Mouse (Mus musculus) retina, postnatal 7 days (tissue): ENCODE measurements around the gene Atp8a2.
"Not testable (repeated sequence)": the region's sequence is repeated elsewhere in the genome, so short reads cannot be mapped to it uniquely, and the experiment has no call there.

ENCODE experiments used
- DNase-seq: peaks from one replicate; pipeline ENCODE4 v3.0.0-alpha.2; 2012; ENCODE audit warnings: low read depth, low spot score

Atp8a2 gene

DNA sequence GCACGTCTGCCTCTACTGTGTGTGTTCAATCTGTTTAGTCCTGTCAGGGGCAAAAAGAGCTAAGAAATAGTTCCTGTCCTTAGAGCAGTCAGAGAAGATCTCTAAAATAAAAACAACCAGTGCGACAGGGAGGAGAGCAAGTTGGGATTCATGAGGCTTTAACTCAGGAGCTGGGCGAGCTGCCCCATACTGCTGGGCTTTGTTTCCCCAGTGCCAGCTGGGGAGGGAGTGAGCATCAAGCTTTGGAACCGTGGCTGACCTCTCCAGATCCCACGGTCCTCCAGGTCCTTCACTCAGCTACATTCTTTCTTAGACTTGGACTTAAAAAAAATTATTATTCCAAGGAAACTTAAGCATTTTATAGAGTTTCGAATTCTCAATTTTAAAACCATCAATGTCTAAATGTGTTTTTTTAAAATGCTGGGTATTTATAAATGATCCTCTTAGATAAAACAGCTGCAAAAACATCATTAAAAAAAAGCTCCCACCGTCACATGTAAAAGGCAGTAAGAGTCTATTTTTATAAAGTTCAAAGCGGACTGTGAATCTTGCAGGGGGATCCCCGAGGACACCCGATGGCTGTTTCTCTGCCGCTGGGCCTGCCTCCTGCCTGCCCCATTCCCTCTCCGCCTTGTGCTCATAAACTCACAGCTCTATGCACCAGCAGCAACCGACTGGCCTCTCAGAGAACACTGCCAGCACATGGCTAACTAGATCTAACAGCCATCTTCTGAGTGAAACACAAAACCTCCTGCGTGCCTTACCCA, 350.2 kb downstream of the Atp8a2 start:
- DNase-seq = no peak

DNA sequence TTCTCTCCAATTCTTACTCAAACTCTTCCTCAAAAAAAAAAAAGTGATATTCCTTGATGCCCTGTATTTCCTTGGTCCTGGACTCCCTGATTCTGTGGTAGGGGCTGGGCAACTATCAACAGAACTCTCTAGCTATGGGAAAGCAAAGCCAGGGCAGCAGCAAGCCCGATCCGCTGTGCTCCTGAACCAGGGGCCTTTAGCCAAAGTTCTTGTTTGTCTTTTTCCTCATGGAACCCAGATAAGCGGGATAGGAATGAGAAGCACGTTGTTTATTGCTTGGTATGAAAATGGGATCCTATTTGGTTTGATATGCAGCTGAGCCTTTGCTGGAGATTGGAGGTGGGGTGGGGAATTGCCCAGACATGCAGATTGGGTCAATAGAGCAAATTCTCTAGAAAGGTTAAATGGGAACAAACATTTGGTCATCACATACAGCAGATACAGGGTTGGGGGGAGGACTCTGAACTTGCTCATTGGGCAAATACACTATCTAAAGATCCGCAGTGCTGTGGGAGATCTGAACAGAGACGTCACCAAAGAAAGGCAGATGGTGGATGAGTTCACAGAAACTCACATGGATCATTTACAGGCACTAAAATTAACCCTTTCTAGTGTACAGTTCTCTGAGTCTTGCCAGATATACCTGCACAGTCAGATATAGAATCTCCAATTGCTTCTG, 353.6 kb downstream of the Atp8a2 start:
- DNase-seq = no peak

DNA sequence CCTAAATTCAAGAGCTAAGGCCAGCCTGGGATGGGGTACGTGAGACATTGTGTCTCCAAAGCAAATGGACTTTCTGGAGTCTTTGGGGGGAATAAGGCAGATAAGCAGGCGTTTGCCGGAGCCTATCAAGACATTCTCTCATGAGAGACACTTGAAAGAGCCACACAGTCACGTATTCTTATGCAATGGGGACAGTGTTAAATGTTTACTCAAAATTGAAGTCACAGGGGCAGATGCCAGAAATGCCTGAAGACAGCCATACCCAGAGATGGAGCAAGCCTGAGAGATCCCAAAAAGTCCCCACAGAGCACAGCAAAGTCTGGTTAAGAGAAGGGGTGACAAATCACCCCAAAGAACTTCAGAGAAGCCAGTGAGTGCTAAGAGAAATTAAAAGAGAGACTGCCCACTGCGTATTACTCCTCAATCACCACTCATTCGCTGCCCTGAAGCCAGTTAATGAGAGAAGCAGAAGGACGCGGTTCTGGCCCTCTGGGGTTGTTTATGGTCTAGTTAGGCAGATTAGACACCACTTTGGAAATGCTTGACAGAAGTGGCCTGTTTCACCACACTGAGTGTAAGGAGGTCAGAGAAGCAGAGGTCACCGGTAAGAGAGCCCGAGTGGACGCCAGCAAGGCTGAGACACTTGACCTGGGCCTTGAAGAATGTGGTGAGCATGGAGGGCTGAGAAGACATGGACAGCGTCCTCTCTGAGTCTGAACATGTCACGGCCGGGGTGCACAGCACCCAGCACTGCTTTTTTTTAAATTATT, 356.8 kb downstream of the Atp8a2 start:
- no peak for DNase-seq

DNA sequence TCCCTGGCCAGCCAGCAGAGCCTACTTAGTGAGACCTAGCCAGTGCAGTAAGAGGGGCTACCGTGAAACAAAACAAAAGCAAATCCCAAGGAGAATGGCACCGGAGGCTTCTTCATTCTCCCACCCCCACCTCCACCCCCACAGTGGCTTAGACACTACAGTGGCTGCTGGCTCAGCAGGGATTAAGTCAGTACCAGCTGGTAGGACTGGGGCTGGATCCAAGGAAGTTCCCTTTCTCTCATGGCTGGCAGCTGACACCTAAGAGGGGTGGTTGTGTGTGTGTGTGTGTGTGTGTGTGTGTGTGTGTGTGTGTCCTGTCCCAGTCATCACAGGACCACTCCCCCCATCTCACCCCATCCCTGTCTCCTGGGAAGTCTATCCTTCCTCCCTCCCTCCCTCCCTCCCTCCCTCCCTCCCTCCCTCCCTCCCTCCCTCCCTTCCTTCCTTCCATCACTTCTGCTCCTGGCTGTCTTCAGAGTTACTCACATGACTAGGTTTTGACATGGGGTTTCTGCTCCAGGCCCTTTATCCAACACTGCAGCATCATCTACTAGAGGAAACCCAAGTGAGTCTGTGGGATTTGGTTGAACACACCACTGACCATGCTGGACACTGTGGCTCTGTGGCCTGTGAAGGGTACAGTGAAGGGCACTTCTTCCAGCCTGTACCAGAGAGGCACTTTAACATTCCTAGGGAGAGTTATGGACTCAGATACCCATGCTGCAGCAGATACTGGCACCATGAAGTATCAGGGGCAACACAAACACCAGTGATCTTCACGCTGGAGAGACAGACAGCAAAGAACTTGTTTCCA, 358.3 kb downstream of the Atp8a2 start:
- DNase-seq = not testable (repeated sequence)

DNA sequence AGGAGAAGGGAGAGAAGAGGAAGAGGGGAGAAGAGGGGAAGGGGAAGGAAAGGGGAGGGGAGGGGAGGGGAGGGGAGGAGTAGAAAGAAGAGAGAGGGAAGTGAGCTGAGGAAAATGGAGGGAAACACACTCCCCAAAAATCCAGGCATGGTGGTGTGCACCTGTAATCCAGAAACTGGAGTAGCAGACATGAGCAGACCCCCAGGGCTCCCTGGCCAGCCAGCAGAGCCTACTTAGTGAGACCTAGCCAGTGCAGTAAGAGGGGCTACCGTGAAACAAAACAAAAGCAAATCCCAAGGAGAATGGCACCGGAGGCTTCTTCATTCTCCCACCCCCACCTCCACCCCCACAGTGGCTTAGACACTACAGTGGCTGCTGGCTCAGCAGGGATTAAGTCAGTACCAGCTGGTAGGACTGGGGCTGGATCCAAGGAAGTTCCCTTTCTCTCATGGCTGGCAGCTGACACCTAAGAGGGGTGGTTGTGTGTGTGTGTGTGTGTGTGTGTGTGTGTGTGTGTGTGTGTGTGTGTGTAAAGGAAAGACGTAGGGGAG, 359.2 kb downstream of the Atp8a2 start:
- DNase-seq = not testable (repeated sequence)

DNA sequence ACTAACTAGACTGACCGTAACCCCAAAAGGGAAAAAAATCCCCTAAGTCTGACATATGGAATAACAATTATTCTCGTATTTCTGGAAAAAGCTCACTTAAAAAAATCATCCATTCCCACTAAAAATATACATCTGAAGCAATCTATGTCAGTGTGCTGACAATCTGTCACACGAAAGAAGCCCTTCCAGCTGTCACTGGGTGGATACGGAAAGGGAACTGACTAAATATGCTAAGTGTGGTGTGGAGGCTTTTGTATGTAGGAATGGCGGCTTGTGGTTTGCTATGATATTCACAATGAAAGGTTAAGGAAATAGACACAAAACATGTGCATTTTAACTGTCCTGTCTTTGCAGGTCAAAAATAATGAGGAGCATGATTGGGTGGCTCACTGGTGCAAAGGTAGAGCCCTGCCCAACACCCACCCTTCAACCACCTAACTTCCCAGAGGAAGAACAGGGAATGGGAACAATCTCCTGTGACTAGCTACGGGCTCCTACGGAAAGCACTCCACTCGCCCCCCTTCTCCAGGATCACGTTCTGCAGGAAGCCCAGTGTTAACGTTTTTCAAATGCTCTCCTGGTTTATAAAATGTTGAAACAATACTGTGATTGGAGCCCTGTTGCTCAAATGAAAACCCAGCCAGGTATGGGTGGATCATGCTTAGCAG, 360.0 kb downstream of the Atp8a2 start:
- no peak for DNase-seq

DNA sequence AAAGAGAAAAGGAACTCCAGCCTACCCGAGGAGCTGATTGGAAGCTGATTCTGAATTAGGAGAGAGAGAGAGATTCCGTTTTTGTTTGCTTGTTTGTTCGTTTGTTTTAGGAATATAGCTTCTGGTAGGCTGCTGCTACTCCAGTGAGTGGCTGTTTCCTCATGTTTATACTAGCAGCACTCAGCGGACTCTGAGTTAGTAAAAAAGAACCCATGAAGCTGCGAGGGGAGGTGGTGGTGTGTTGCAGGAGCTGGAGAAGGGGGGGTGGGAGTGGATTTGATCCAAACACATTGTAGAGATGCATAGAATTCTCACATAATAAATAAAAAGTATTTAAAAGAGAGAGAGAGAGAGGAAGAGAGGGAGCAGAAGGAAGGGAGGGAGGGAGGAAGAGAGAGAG, 367.4 kb downstream of the Atp8a2 start:
- DNase-seq = no peak

DNA sequence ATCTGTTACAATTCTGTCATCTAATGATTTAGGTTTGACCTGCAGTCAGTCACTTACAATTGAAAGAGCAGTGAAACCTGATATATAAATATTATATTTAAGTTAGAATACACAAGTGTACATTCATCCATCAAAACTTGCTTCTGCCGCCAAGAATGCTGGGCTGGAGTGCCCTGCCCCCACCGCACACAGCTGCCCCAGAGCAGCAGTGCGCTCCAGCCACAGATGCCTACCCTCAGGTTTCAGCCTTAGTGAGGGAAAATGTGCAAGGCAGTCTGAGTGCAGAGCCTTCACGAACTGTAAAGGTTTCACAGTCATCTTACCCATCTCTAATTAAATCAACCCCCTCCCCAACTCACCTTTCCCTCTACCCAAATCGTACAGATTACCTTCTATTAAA, 369.6 kb downstream of the Atp8a2 start:
- no peak for DNase-seq

DNA sequence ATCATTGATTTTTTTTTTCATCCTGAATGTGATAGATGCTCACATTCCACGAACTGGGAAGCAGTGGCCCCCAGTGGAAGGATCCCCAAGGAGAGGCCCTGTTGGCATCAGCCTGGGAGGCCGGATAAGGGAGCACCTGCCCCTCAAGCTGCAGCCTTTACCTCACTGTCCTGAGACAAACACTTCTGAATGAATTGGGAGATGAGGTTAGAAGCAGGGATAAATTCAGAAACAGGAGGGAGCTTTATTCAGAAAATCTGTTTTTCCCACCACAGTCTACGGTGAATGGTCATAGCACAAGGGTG, 376.9 kb downstream of the Atp8a2 start:
- no peak for DNase-seq

DNA sequence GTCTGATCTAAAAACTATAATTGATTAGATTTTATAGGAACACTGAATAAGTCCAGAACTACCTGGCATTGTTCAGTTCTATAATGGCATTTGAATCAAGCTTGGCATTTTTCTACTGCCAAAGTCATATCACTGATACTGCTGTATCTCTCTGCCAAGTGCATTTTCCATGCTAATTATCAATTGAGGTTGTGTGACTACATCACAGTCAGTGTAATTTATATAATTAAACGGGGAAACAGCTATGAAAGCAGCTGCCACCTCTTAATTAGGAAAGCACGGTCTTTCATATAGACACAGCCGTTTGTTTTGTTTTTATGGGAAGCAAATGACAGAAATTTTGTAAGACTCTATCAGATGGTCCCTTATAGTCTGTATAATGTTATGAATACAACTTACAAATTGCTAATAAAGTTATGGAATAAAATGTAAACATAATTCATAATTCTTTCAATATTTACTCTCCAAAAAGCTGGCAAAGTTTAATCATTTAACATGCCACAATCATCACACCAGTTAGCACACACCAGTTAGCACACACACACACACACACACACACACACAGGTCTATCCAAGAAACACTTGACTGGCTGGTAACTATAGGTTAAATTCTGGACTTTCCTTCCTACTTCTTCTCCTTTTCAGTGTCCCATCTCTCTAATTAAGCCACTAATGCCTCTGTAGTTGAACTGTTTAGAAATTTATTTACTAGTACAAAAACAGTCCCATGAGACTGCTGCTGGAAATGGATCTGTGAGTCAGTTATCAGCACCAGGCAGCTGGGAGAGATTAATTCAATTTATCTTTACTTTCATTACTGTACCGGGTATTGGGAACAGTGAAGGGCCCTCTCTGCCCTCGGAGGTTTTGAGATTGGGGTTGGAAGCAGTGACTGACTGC, 377.5 kb downstream of the Atp8a2 start:
- DNase-seq = no peak

DNA sequence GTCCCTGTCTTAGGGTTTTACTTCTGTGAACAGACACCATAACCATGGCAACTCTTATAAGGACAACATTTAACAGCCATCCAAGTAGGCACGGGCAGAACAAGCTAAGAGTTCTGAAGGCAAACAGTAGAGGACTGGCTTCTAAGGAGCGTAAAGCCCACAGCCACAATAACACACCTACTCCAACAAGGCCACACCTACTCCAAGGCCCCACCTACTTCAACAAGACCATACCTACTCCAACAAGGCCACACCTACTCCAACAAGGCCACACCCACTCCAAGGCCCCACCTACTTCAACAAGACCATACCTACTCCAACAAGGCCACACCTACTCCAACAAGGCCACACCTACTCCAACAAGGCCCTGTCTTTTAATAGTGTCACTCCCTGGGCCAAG, 386.7 kb downstream of the Atp8a2 start:
- not testable (repeated sequence) for DNase-seq

DNA sequence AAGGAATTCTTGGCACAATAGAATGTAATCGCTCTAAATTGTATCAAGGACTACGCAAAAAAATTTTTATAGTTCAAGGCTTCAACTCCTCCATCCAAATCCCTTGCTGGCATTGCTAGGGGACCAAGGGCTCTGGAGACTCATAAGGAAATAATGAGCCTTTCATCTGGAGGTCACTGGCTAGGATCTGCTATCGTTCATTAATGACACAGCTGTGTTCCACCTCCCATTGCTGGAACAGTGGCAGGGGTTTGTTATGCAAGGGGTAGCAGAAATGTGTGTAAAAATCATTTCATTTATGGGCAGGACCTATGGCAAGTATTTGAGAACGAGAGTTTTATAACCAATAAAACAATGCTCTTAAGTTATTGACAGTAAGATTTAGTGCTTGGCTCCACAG, 387.2 kb downstream of the Atp8a2 start:
- DNase-seq = no peak

DNA sequence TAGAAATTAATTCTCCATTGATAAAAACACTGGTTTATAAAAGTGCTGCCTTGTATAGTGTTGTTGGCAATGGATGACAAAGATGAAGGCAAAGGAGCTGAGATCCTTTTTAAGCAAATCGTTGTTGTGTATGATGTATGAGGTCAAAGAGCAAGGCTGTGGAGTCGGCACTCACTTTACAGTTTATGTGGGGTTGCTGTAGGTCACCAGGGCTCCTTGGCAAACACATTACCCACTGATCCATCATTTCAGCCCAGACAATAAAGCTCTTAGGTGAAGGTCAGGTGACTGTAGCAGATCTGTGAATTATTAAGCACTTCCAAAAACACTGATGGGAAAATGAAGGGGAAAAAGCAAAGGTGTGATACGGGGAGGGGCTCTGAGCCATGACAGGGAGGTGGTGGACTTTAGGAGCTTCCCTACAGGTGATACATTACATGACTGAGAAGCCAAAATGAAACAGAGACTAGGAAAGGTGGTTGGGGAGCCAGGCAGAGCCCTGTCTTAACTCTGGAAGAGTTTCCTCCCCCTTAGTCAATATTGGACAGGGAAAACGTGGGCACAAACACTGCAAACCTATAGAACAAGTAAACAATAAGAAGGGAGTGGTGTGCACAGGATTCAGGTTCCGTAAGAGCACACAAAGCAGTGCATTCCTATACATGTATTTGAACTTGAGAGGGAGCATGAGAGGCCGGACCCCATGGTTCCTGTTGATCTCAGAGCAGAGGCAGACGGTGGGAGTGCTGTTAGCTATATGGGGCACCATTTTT, 389.3 kb downstream of the Atp8a2 start:
- no peak for DNase-seq

DNA sequence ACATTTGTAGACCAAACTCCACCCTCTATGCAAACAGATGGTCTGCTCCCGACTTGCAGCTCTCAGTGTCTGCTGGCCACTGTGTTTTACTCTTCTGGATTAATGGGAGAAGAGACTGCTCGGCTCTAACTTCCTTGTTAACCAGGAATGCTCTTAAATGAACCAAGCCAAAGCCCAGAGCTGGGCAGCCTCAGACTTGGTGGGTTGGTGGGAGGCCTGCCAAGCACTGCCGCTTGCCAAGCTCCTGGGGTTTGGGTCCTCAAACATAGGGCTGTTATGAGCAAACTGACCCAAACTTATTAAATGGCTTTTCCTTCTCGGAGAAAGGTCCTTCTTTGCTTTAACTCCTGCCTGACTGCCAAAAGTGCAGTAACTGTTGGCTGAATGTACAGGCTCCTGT, 390.1 kb downstream of the Atp8a2 start:
- no peak for DNase-seq

DNA sequence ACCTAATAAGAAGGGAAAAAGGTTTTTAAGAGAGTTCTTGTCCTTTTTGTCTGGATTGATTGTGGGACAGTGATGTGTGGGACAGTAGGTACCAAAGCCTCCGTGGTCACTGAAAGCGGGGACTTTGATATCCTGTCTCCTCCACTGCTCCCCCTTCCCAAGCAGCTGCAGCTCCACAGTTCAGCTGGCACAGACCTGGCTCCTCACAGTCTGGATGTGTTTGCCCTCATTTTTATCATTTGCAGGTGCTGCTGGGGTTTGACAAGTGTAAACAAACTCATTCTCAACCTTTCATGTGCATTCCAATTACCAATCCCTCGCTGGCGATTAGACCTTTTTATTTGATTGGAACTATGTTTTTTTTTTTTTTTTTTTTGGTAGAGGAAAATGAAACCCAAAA, 390.8 kb downstream of the Atp8a2 start:
- no peak for DNase-seq

DNA sequence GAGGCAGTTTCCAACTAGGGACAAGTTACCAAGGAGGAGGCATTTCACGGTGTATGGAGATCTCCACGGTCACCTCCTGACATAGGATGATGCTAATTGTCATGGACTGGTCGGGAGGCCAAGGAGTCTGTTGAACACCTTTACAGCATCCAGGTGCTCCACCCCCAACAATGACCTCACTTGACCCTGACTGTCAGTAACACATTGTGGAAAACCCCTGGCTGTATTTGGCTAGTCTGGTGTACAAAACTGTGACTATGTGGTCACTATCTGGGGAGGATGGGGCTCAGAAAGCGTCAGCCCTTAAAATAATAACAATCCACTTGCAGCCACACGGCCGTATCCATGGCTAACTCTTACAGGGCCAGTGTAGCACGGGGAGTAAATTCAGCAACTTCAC, 391.3 kb downstream of the Atp8a2 start:
- no peak for DNase-seq

DNA sequence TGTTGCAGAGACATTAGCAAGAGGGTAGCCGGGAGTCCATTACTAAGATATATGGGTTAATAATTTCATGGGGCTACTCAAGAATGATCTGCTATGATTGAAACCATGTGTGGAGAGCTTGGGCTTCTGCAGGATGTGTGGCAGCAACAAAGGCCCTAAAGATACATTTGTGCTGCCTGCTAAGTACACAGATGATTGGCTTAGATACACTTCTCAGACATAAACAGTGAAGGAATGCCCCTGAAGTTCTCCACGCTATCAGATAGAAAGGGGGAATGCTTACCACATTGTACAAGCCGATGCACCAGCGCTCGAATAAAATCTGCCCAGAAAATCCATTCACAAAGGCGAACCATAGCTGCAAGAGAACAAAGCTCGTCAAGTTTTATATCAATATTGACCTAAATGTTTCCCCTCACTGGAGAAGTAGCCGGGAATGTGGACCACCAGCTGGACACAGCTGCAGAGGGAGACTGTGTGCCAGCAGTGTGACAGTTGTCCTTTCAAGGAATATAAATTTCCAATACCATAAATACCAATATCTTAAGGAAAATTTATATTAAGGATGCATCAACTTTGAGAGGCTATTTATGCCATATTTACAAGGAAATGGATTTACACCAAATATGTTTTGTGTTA, 394.9 kb downstream of the Atp8a2 start:
- DNase-seq = no peak

DNA sequence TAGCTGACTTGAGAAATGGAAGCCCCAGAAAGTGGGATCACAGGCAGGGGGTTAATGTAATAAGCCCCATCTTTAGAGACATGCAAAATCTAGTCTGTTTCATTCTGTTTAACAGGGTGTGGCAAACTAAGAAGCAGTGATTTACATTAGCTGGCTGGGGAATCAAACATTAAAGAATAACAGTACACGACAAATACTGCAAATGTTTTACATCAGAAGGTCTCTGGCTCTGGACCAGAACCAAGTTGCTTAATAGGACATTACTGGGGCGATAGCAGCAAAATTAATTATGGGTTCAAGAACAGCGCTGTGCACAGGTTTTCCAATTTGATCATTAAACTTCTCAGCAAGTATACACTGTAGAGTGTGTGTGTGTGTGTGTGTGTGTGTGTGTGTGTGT, 397.5 kb downstream of the Atp8a2 start:
- DNase-seq = no peak

DNA sequence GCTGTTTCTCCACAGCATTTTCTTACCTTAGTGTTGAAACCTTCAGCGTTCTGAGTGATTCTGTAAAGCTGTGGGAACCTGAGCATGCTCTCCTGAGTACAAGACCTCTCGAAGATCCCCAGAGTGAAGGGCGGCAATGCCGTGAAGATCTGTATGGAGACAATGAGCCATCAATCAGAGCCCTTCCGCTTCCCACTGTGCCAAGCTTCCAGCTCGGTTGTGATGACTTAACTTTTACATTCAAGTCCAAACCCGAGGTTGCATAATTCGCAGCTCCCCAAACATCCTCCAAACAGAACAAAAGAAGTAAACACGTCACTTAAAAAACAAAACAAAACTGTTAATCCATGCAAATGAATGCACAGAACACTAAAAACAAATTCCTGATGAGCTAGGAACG, 403.1 kb downstream of the Atp8a2 start:
- no peak for DNase-seq
